Mouse (Mus musculus) brain, embryonic 14.5 days (tissue): ENCODE results near the gene Efna4.

Experiments
- CTCF ChIP-seq: fragments of 200-500 bp; IDR thresholded peaks from 2 replicates; pipeline ENCODE4 v1.5.1; 2012; ENCODE audit warnings: inconsistent platforms, mild to moderate bottlenecking, moderate library complexity, borderline replicate concordance; ENCODE audit not compliant: insufficient read depth, insufficient read length; ENCODE audit errors: extremely low read depth
- POLR2A ChIP-seq: fragments of 200-500 bp; IDR thresholded peaks from 2 replicates; pipeline ENCODE4 v1.6.1; 2012; ENCODE audit warnings: mild to moderate bottlenecking, inconsistent platforms, borderline replicate concordance; ENCODE audit not compliant: poor library complexity, insufficient read depth, insufficient read length, severe bottlenecking; ENCODE audit errors: extremely low read depth

DNA sequence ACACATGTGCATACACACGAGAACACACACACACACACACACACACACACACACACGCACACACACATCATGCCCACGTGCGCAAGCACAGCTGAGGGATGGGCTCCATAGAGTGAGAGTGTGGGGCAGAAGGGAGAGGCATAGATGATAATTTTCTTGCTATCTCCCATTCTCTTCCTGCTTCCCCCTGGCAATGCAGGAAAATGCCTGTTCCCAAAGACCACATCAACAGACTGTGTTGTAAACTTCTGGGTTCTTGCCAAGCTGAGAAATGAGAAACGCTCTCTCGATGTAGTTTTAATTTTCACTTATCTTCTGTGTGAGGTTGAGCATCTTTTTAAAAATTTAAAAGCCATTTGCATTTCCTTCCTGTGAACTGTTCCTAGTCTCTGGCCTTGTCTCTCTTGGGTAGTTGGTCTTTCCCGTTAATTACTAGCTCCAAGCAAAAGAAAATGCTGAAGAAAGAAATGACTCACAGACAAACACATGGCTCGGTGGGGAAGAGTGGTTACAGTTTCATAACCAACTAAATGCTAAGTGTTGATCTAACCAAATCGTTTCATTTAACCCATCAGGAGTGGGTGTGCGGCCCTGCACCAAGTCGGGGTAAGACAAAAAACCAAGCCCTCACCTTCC, 40.9 kb downstream of the Efna4 start:
- no peak for TF ChIP-seq CTCF
- TF ChIP-seq POLR2A: no peak
